Mouse (Mus musculus): ENCODE data around the gene Fblim1.
A peak's percentile ranks its signal among the peaks of the same experiment; 100 is the strongest.
"Not testable (repeated sequence)": the region's sequence is repeated elsewhere in the genome, so short reads cannot be mapped to it uniquely, and the experiment has no call there.

The Fblim1 gene

GRCm38 (mm10) chr4:141598894-141599250 lies 7.0 kb downstream of the Fblim1 start:
- no peak for DNase-seq

- no peak for DNase-seq
Observed at GRCm38 (mm10) chr4:141598199-141598893, 7.5 kb downstream of the Fblim1 start.

- no peak for DNase-seq
Observed at GRCm38 (mm10) chr4:141596700-141597328, 9.1 kb downstream of the Fblim1 start.

GRCm38 (mm10) chr4:141595605-141596268 lies 10.2 kb downstream of the Fblim1 start:
- DNase-seq = no peak

GRCm38 (mm10) chr4:141595138-141595537 lies 10.8 kb downstream of the Fblim1 start:
- no peak for DNase-seq

- peak; percentile 46 for DNase-seq
Observed at GRCm38 (mm10) chr4:141591547-141591946, 14.3 kb downstream of the Fblim1 start.

- no peak for DNase-seq
Observed at GRCm38 (mm10) chr4:141583919-141584318, 22.0 kb downstream of the Fblim1 start.

GRCm38 (mm10) chr4:141581051-141581450 lies 24.8 kb downstream of the Fblim1 start:
- DNase-seq = no peak

GRCm38 (mm10) chr4:141578833-141579232 lies 27.1 kb downstream of the Fblim1 start:
- DNase-seq = no peak

GRCm38 (mm10) chr4:141576877-141577276 lies 29.0 kb downstream of the Fblim1 start:
- no peak for DNase-seq

- no peak for DNase-seq
Observed at GRCm38 (mm10) chr4:141576404-141576803, 29.5 kb downstream of the Fblim1 start.

GRCm38 (mm10) chr4:141574789-141575702 lies 30.9 kb downstream of the Fblim1 start:
- DNase-seq = peak; percentile 96

GRCm38 (mm10) chr4:141573359-141573966 lies 32.4 kb downstream of the Fblim1 start:
- no peak for DNase-seq

GRCm38 (mm10) chr4:141572668-141573358 lies 33.1 kb downstream of the Fblim1 start:
- no peak for DNase-seq

- no peak for DNase-seq
Observed at GRCm38 (mm10) chr4:141571934-141572333, 34.0 kb downstream of the Fblim1 start.

- DNase-seq = no peak
Observed at GRCm38 (mm10) chr4:141571337-141571739, 34.6 kb downstream of the Fblim1 start.

- no peak for DNase-seq
Observed at GRCm38 (mm10) chr4:141570821-141571220, 35.1 kb downstream of the Fblim1 start.

GRCm38 (mm10) chr4:141570004-141570403 lies 35.9 kb downstream of the Fblim1 start:
- DNase-seq = no peak

- DNase-seq = no peak
Observed at GRCm38 (mm10) chr4:141568966-141569365, 36.9 kb downstream of the Fblim1 start.

- DNase-seq = not testable (repeated sequence)
Observed at GRCm38 (mm10) chr4:141567174-141567573, 38.7 kb downstream of the Fblim1 start.

- no peak for DNase-seq
Observed at GRCm38 (mm10) chr4:141566187-141566586, 39.7 kb downstream of the Fblim1 start.

GRCm38 (mm10) chr4:141565325-141565724 lies 40.6 kb downstream of the Fblim1 start:
- DNase-seq = no peak

All from right cerebral cortex, postnatal 4 days (tissue).